Mouse (Mus musculus) left cerebral cortex, postnatal 4 days (tissue): Measurements from ENCODE around the gene Hoxd13. TPM values are rescaled to one million over a fixed set of nuclear protein-coding genes. Genes with fewer than 3 reads are reported as not detected.

Experiments
- DNase-seq: peaks from one replicate; pipeline ENCODE4 v3.0.0-alpha.2; 2022
- intact Hi-C: fragments of 180-260 bp; cut with DNase I; formaldehyde crosslinking; loops from one replicate; pipeline ENCODE4 v1.15.1; 2025
- total RNA-seq, 2 experiments: library from RNA; stranded (reverse); gene quantifications; 2 replicates each; pipeline ENCODE4 v1.2.3; 2021

Hoxd13 gene
- total RNA-seq, 2 experiments from 2014 or later = not detected

- DNase-seq = no peak
- intact Hi-C loops = no loop called here
Measured at GRCm38 (mm10) chr2:74678891-74679595, 10.9 kb downstream of the Hoxd13 start, which contains the start of gene Hoxd11. Gene Hoxd11 (plus strand): TSS chr2:74679557.

GRCm38 (mm10) chr2:74679596-74679971 lies 11.5 kb downstream of the Hoxd13 start:
- no peak for DNase-seq
- intact Hi-C loops = no loop called here

- DNase-seq = no peak
- intact Hi-C loops = no loop called here
Measured at GRCm38 (mm10) chr2:74679980-74680379, 11.9 kb downstream of the Hoxd13 start.

- no peak for DNase-seq
- intact Hi-C loops = no loop called here
Measured at GRCm38 (mm10) chr2:74680561-74681398, 12.7 kb downstream of the Hoxd13 start.

GRCm38 (mm10) chr2:74681594-74682531 lies 13.8 kb downstream of the Hoxd13 start:
- DNase-seq = no peak
- intact Hi-C loops = no loop called here

- DNase-seq = no peak
- intact Hi-C loops = no loop called here
Measured at GRCm38 (mm10) chr2:74682796-74683195, 14.7 kb downstream of the Hoxd13 start.

- DNase-seq = no peak
- intact Hi-C loops = no loop called here
Measured at GRCm38 (mm10) chr2:74683471-74683951, 15.4 kb downstream of the Hoxd13 start.

- intact Hi-C loops = no loop called here
- no peak for DNase-seq
Measured at GRCm38 (mm10) chr2:74684106-74684505, 16.0 kb downstream of the Hoxd13 start.

- intact Hi-C loops = no loop called here
- no peak for DNase-seq
Measured at GRCm38 (mm10) chr2:74685059-74685603, 17.0 kb downstream of the Hoxd13 start.

GRCm38 (mm10) chr2:74686301-74686987 lies 18.3 kb downstream of the Hoxd13 start:
- DNase-seq = peak; percentile 63
- intact Hi-C loops = no loop called here

- intact Hi-C loops = no loop called here
- DNase-seq = no peak
Measured at GRCm38 (mm10) chr2:74686988-74687697, 19.0 kb downstream of the Hoxd13 start.

GRCm38 (mm10) chr2:74687698-74688555 lies 19.8 kb downstream of the Hoxd13 start:
- intact Hi-C loops = no loop called here
- no peak for DNase-seq

GRCm38 (mm10) chr2:74688795-74689573 lies 20.9 kb downstream of the Hoxd13 start:
- intact Hi-C loops = no loop called here
- DNase-seq = no peak

- intact Hi-C loops = loop anchor here (10.0 kb wide), 1 partner anchor 1415 kb away; no protein-coding TSS in a partner anchor
- no peak for DNase-seq
Measured at GRCm38 (mm10) chr2:74689574-74690337, 21.6 kb downstream of the Hoxd13 start.

- DNase-seq = no peak
- intact Hi-C loops = loop anchor here (10.0 kb wide), 1 partner anchor 1414 kb away; no protein-coding TSS in a partner anchor
Measured at GRCm38 (mm10) chr2:74690338-74690716, 22.2 kb downstream of the Hoxd13 start.
